Mouse (Mus musculus) hindbrain, embryonic 14.5 days (tissue): ENCODE data around the gene Vstm2l. TPM values are rescaled to one million over a fixed set of nuclear protein-coding genes. Genes with fewer than 3 reads are reported as not detected.

Experiments used
- ATAC-seq: fragments of 200-750 bp; cut with Nextera tagmentation; 2 replicates; pipeline ENCODE4 v1.8.0; 2017; ENCODE audit warnings: moderate number of reproducible peaks, mild to moderate bottlenecking, moderate TSS enrichment, moderate library complexity; ENCODE audit not compliant: low FRiP score
- DNase-seq: peaks from one replicate; pipeline ENCODE4 v3.0.0-alpha.2; 2015; ENCODE audit warnings: low spot score
- H3K27ac ChIP-seq: fragments of 300-500 bp; sonication (generic); 2 replicates; pipeline ENCODE4 v1.5.1; 2014; ENCODE audit warnings: mild to moderate bottlenecking, moderate library complexity
- H3K27me3 ChIP-seq: fragments of 300-500 bp; sonication (generic); 2 replicates; pipeline ENCODE4 v1.6.1; 2014; ENCODE audit warnings: mild to moderate bottlenecking, low read length, mixed read lengths; ENCODE audit not compliant: control insufficient read depth, insufficient read depth
- H3K36me3 ChIP-seq: fragments of 300-500 bp; sonication (generic); replicated peaks from 2 replicates; pipeline ENCODE4 v1.6.1; 2014; ENCODE audit not compliant: control insufficient read depth, insufficient read depth
- H3K4me1 ChIP-seq: fragments of 300-500 bp; sonication (generic); replicated peaks from 2 replicates; pipeline ENCODE4 v1.6.1; 2014; ENCODE audit warnings: antibody characterized with exemption, low read length, mixed read lengths; ENCODE audit not compliant: control insufficient read depth, insufficient read depth
- H3K4me2 ChIP-seq: fragments of 300-500 bp; sonication (generic); replicated peaks from 2 replicates; pipeline ENCODE4 v1.6.1; 2014; ENCODE audit warnings: mild to moderate bottlenecking, moderate library complexity
- H3K4me3 ChIP-seq: fragments of 300-500 bp; sonication (generic); replicated peaks from 2 replicates; pipeline ENCODE4 v1.5.1; 2014; ENCODE audit warnings: mild to moderate bottlenecking, low read length
- H3K9ac ChIP-seq: fragments of 300-500 bp; sonication (generic); 2 replicates; pipeline ENCODE4 v1.6.1; 2014
- H3K9me3 ChIP-seq: fragments of 300-500 bp; sonication (generic); 2 replicates; pipeline ENCODE4 v1.6.1; 2016; ENCODE audit warnings: low read length; ENCODE audit not compliant: control insufficient read depth
- WGBS: fragments of 180-500 bp; shearing (Covaris S2); extraction: QIAGEN DNeasy Blood & Tissue Kit; methylation state at CpG from one replicate; pipeline ENCODE4 v1.1.7; 2014; 5-methylcytosine and 5-hydroxymethylcytosine counted together
- polyA plus RNA-seq: library from polyadenylated mRNA; unstranded; fragments of >200 nt; fragmentation: Nextera tagmentation; extraction: Ambion mirVana; gene quantifications from 2 replicates; pipeline ENCODE4 v1.2.1, GENCODE M21; 2014

Gene Vstm2l
- polyA plus RNA-seq, 1 experiment from 2014 or later: 48.9 TPM

DNA sequence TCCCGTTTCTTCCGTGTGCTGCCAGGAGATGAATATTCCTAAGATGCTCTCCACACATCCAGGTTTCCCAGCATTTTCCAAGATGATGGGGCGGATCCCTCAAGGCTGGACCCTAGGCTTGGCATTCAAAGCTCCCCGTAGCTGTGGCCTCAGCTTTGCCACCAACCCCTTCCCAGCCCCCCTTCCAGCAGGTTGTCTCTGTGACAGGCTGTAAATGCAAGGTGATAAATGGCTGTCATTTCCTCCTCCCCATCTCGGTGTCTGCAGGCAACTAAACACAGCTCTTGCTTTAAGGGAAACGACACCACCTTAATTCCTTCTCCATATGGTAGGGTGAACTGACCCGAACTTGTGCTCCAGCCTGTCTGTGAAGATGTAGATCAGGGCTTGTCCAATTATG lies 61.1 kb downstream of the Vstm2l start:
- H3K9ac ChIP-seq: 0 out of 2 replicates have a peak overlapping the region, but pooled peaks have one; percentile 3
- DNase-seq: peak; percentile 50
- H3K4me3 ChIP-seq: no peak overlapping the region
- 6% methylated on average over 7 of the region's 7 CpGs for WGBS
- no peaks in the 10 kb centered on the region for H3K36me3 ChIP-seq
- no peaks in the 10 kb centered on the region for H3K9me3 ChIP-seq
- H3K27ac ChIP-seq: peak overlapping the region; percentile 77
- no peak for ATAC-seq
- peak overlapping the region; percentile 31 for H3K4me2 ChIP-seq
- peaks cover 21% of the 10 kb centered on the region for H3K4me1 ChIP-seq
- no peaks in the 10 kb centered on the region for H3K27me3 ChIP-seq

DNA sequence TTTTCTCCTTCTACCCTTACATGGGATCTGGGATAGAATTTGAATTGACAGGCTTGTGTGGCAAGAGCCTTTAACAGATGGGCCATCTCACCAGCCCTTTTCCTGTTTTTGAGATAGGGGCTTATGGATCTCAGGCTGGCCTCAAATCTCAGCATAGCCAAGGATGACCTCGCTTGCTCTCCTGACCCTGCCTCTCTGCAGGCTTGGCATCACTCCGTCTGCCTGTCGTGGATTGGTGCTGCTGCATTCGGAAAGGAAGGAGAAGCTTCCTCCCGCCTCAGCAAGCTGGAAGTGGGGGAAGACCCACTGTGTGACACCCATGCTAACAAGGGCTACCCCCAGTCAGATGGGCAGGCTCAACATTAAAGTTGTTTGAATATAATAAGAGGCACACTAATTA lies 64.8 kb downstream of the Vstm2l start:
- WGBS: 66% methylated on average over 5 of the region's 5 CpGs
- no peak for DNase-seq
- ATAC-seq: no peak
- Histone ChIP-seq H3K4me1 (peaks cover 20% of the 10 kb centered on the region), H3K27me3 (no peaks in the 10 kb centered on the region), H3K36me3 (peaks cover 10% of the 10 kb centered on the region; the same call in 1 of the 2 replicates), H3K4me2 (no peak overlapping the region), H3K9ac (no peak overlapping the region), H3K27ac (no peak overlapping the region), H3K4me3 (no peak overlapping the region), H3K9me3 (no peaks in the 10 kb centered on the region)

DNA sequence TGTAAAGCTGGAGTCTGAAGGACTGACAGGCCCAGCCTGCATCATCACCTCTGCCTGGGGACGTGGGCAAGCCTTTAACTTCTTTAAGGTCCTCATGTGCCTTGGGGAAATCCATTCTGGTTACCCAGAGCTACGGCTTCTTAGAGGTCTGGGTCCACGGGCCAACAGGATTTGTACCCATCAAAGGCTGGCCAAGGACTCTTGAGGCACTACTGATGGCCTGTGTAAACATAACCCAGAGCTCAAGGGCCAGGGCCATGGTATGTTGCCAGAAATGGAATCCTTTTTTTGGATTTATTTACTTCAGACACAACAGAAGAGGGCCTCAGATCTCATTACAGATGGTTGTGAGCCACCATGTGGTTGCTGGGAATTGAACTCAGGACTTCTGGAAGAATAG lies 68.3 kb downstream of the Vstm2l start:
- DNase-seq (no peak), ATAC-seq (no peak)
- WGBS: 97% methylated on average over 3 of the region's 3 CpGs
- no peak overlapping the region for H3K4me2 ChIP-seq
- H3K27me3 ChIP-seq: no peaks in the 10 kb centered on the region
- H3K4me3 ChIP-seq: no peak overlapping the region
- H3K4me1 ChIP-seq: peaks cover 3% of the 10 kb centered on the region; the same call in 1 of the 2 replicates
- H3K27ac ChIP-seq: no peak overlapping the region
- no peaks in the 10 kb centered on the region for H3K9me3 ChIP-seq
- H3K36me3 ChIP-seq: peaks cover 10% of the 10 kb centered on the region; the same call in 1 of the 2 replicates
- no peak overlapping the region for H3K9ac ChIP-seq

DNA sequence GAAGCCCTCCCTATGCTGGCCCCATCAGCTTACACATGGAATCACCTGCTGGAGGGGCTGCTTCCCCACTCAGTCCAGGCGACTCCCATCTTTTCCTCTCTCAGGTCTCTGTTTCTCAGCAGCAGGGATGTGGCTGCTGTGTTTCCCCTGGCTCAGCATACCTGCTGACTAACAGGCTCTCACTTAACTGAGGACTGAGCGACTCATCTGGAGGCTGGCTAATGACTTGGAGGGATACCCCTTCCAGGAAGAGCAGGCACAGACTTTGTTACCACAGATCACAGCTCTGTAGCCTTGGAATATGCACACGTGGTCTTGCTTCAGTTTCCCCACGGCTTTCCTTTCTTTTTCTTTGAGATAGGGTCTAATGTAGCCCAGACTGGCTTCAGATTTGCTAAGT lies 68.8 kb downstream of the Vstm2l start:
- ATAC-seq (no peak), DNase-seq (no peak)
- Histone ChIP-seq H3K4me2 (no peak overlapping the region), H3K27ac (no peak overlapping the region), H3K9me3 (no peaks in the 10 kb centered on the region), H3K27me3 (no peaks in the 10 kb centered on the region), H3K4me3 (no peak overlapping the region), H3K9ac (no peak overlapping the region), H3K4me1 (peaks cover 8% of the 10 kb centered on the region), H3K36me3 (peaks cover 10% of the 10 kb centered on the region; the same call in 1 of the 2 replicates)
- 93% methylated on average over 4 of the region's 4 CpGs for WGBS

DNA sequence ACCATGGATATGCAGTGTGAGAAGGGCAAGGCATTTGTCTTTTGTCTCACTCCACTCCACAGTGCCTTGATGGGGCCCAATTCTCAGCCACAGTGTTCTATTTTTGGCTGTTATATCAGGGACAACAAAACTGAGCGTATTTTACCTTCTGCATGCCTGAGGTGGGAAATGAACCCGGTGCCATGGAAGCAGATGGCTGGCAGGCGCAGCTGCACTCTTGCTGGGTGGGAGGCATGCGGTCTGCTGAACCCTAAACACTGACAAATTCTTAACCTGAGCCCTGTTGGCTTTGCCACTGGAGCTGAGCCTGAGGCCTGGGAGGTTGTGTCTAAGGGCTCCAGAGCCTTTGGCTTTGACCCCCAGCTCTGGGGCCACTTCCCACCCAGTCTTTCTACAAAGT lies 71.2 kb downstream of the Vstm2l start:
- Histone ChIP-seq H3K4me1 (peaks cover 17% of the 10 kb centered on the region), H3K27ac (0 out of 2 replicates have a peak overlapping the region, but pooled peaks have one; percentile 3)

DNA sequence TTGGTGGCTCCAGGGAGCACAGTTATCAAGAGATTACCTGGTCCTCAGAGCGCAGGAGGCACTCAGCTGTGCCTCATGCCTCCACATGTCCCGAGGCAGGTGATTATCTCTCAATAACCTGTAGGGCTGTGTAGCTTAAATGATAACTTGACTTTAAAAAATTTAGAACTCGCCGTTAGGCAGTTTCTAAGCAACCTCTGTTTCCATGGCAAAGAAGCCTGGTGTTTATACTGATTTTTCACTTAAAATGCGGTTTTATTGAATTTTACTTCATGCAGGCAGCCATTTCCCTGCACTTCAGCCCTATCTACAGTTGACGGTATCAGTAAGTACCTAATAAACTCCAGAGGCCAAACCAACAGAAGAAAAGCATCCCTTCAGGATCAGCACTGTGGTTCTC lies 71.8 kb downstream of the Vstm2l start:
- Histone ChIP-seq H3K4me3 (no peak overlapping the region), H3K4me1 (peaks cover 19% of the 10 kb centered on the region), H3K4me2 (no peak overlapping the region), H3K27me3 (no peaks in the 10 kb centered on the region), H3K9ac (no peak overlapping the region), H3K27ac (peak overlapping the region; percentile 8; the same call in 1 of the 2 replicates), H3K36me3 (peaks cover 9% of the 10 kb centered on the region; the same call in 1 of the 2 replicates), H3K9me3 (no peaks in the 10 kb centered on the region)
- no peak for ATAC-seq
- WGBS: 74% methylated on average over 6 of the region's 6 CpGs
- DNase-seq: no peak

More for the DNA sequence above, 71.2 kb downstream of the Vstm2l start:
- WGBS: 87% methylated on average over 4 of the region's 4 CpGs
- H3K9ac ChIP-seq: no peak overlapping the region
- DNase-seq: no peak
- no peaks in the 10 kb centered on the region for H3K9me3 ChIP-seq
- ATAC-seq: no peak
- H3K4me2 ChIP-seq: no peak overlapping the region
- H3K36me3 ChIP-seq: peaks cover 10% of the 10 kb centered on the region; the same call in 1 of the 2 replicates
- H3K27me3 ChIP-seq: no peaks in the 10 kb centered on the region
- H3K4me3 ChIP-seq: no peak overlapping the region

DNA sequence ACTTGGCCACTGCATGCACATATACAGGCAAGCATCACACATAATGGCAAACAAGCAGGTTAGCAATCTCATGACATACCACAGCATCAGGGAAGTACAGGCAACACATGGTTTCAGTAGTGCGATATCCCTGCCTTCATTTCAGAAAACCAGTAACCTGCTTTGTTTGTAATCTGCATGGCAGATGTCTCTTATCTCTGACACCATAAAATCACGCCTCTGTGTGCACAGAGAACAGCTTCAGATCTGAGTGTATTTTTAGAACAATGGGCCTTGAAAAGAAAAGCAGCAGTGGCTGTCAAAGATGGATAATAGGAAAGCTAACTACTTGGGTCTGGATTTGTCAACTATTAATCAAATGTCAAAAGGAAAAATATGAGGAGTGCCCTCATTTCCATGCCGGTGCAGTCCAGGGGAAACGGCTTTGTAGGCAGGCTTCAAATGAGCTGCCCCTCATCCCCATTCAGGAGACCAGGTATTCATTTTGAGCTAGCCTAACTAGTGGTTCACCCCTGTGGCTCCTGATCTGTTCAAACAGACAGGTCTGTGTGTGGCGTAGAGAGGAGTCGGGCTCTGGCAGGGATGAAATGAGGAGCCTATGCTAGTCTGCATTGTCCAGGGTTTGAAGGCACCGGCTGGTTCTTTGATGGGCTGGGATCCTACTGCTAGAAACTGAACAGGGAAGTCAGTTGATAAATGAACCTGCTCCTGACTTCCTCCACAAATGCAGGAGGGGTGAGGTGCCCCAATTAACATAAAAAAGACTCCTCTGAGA lies 74.2 kb downstream of the Vstm2l start:
- DNase-seq: no peak
- no peaks in the 10 kb centered on the region for H3K9me3 ChIP-seq
- peak overlapping the region; percentile 38 for H3K27ac ChIP-seq
- ATAC-seq: no peak
- no peak overlapping the region for H3K4me2 ChIP-seq
- H3K4me3 ChIP-seq: no peak overlapping the region
- peaks cover 20% of the 10 kb centered on the region for H3K4me1 ChIP-seq
- no peaks in the 10 kb centered on the region for H3K27me3 ChIP-seq
- peaks cover 15% of the 10 kb centered on the region for H3K36me3 ChIP-seq
- WGBS: 42% methylated on average over 7 of the region's 7 CpGs
- H3K9ac ChIP-seq: peak overlapping the region; percentile 12; the same call in 1 of the 2 replicates

DNA sequence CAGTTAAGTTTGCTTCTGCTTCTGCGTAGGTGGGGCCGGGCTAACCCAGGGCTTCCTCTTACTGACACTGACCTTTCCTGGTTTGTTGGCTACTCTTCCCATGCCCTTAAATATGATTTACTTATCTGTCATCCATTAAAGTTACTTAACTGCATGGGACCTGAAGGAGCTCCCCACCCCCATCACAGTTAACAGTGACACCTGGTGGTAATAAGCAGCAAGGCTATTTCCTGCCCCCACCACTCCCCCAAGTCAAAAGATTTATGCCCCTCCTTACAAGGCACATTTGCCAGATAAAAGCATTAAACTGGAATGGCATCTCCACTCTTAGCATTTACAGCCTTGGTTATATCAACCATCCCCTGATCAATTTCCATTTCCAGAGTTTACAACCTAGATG lies 75.5 kb downstream of the Vstm2l start:
- Histone ChIP-seq H3K9me3 (no peaks in the 10 kb centered on the region), H3K9ac (no peak overlapping the region), H3K4me2 (no peak overlapping the region), H3K4me3 (no peak overlapping the region), H3K36me3 (peaks cover 19% of the 10 kb centered on the region), H3K27ac (no peak overlapping the region), H3K4me1 (peaks cover 27% of the 10 kb centered on the region), H3K27me3 (no peaks in the 10 kb centered on the region)
- WGBS: 88% methylated on average over 2 of the region's 2 CpGs
- DNase-seq: no peak
- ATAC-seq: no peak

DNA sequence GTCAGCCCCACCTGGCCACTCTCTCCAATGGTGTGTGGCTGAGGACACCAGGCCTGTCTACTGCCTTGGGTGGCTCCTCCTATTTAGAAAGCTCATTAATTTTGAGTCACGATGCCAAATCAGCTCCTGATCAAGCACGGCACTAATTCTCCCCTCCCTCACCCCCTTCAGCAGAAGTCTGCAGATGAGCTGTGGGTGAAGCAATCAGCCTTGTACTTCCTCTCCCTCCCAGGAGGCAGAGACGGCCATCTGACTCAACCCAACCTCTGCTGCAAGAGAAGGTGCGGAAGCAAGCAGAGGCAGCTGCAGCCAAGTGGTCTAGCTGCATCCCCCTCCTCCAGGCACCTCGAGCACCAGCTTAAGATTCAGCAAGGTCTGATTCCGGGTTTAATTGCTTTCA lies 76.6 kb downstream of the Vstm2l start:
- no peak overlapping the region for H3K4me3 ChIP-seq
- DNase-seq (no peak), ATAC-seq (no peak)
- H3K4me2 ChIP-seq: no peak overlapping the region
- H3K27me3 ChIP-seq: no peaks in the 10 kb centered on the region
- H3K9ac ChIP-seq: no peak overlapping the region
- H3K36me3 ChIP-seq: peaks cover 23% of the 10 kb centered on the region
- peaks cover 27% of the 10 kb centered on the region for H3K4me1 ChIP-seq
- H3K27ac ChIP-seq: no peak overlapping the region
- WGBS: 60% methylated on average over 6 of the region's 6 CpGs
- no peaks in the 10 kb centered on the region for H3K9me3 ChIP-seq
